Mouse (Mus musculus) liver, embryonic 11.5 days (tissue): ENCODE results near the gene Padi6. TPM values are rescaled to one million over a fixed set of nuclear protein-coding genes. Genes with fewer than 3 reads are reported as not detected.

Experiments
- ATAC-seq: fragments of 200-750 bp; cut with Nextera tagmentation; replicated peaks from 2 replicates; pipeline ENCODE4 v1.8.0; 2017; ENCODE audit warnings: moderate number of reproducible peaks, mild to moderate bottlenecking, moderate TSS enrichment, moderate library complexity; ENCODE audit not compliant: low FRiP score
- DNase-seq: peaks from one replicate; pipeline ENCODE4 v3.0.0-alpha.2; 2017; ENCODE audit warnings: low spot score
- H3K27ac ChIP-seq: fragments of 300-500 bp; sonication (generic); 2 replicates; pipeline ENCODE4 v1.5.1; 2014; ENCODE audit warnings: mild to moderate bottlenecking, low read depth, low read length, control low read depth
- H3K27me3 ChIP-seq: fragments of 300-500 bp; sonication (generic); replicated peaks from 2 replicates; pipeline ENCODE4 v1.6.1; 2014; ENCODE audit warnings: low read length, mixed read lengths; ENCODE audit not compliant: control insufficient read depth, insufficient read depth
- H3K36me3 ChIP-seq: fragments of 300-500 bp; sonication (generic); 2 replicates; pipeline ENCODE4 v1.6.1; 2014; ENCODE audit warnings: mild to moderate bottlenecking, low read length, moderate library complexity, mixed read lengths; ENCODE audit not compliant: control insufficient read depth, insufficient read depth
- H3K4me1 ChIP-seq: fragments of 300-500 bp; sonication (generic); replicated peaks from 2 replicates; pipeline ENCODE4 v1.6.1; 2014; ENCODE audit warnings: low read length, mixed read lengths; ENCODE audit not compliant: control insufficient read depth, insufficient read depth
- H3K4me2 ChIP-seq: fragments of 300-500 bp; sonication (generic); 2 replicates; pipeline ENCODE4 v1.6.1; 2014; ENCODE audit warnings: mild to moderate bottlenecking, control low read depth, moderate library complexity
- H3K4me3 ChIP-seq: fragments of 300-500 bp; sonication (generic); 2 replicates; pipeline ENCODE4 v1.5.1; 2014; ENCODE audit warnings: low read depth, low read length, control low read depth
- H3K9ac ChIP-seq: fragments of 300-500 bp; sonication (generic); 2 replicates; pipeline ENCODE4 v1.6.1; 2014; ENCODE audit warnings: low read depth, low read length, control low read depth
- H3K9me3 ChIP-seq: fragments of 300-500 bp; sonication (generic); 2 replicates; pipeline ENCODE4 v1.6.1; 2016; ENCODE audit warnings: low read length, inconsistent platforms, mixed read lengths; ENCODE audit not compliant: control insufficient read depth
- WGBS: fragments of 180-500 bp; shearing (Covaris S2); extraction: QIAGEN DNeasy Blood & Tissue Kit; methylation state at CpG from one replicate; pipeline ENCODE4 v1.1.7; 2014; 5-methylcytosine and 5-hydroxymethylcytosine counted together
- polyA plus RNA-seq: library from polyadenylated mRNA; unstranded; fragments of >200 nt; fragmentation: Nextera tagmentation; extraction: Ambion mirVana; gene quantifications from 2 replicates; pipeline ENCODE4 v1.2.1, GENCODE M21; 2014

The Padi6 gene
- not detected in 2 replicates for polyA plus RNA-seq

- no peak within 1 kb of the TSS for H3K4me3 ChIP-seq
- H3K36me3 ChIP-seq: no peaks in the 10 kb centered on the region
- no peak for ATAC-seq
- DNase-seq: no peak
- no peaks in the 10 kb centered on the region for H3K9me3 ChIP-seq
- H3K4me1 ChIP-seq: no peaks in the 10 kb centered on the region
- WGBS: 70% methylated on average over 2 of the region's 2 CpGs
- peaks cover 6% of the 10 kb centered on the region; the same call in 1 of the 2 replicates for H3K27me3 ChIP-seq
- H3K9ac ChIP-seq: no peak within 1 kb of the TSS
- no peak within 1 kb of the TSS for H3K27ac ChIP-seq
- no peak within 1 kb of the TSS for H3K4me2 ChIP-seq
Observed at GRCm38 (mm10) chr4:140742543-140742942, at the start of gene Padi6. Gene Padi6 (minus strand): TSS chr4:140742643.

GRCm38 (mm10) chr4:140791071-140791470 lies 48.6 kb upstream of the Padi6 start:
- Histone ChIP-seq H3K27ac (no peak overlapping the region), H3K4me2 (no peak overlapping the region), H3K27me3 (no peaks in the 10 kb centered on the region; the same call in 1 of the 2 replicates), H3K9ac (no peak overlapping the region), H3K4me1 (no peaks in the 10 kb centered on the region), H3K9me3 (no peaks in the 10 kb centered on the region), H3K36me3 (no peaks in the 10 kb centered on the region), H3K4me3 (no peak overlapping the region)
- ATAC-seq (no peak), DNase-seq (no peak)
- 78% methylated on average over 16 of the region's 16 CpGs for WGBS

- H3K9me3 ChIP-seq: no peaks in the 10 kb centered on the region
- no peaks in the 10 kb centered on the region for H3K36me3 ChIP-seq
- no peak overlapping the region for H3K27ac ChIP-seq
- no peaks in the 10 kb centered on the region for H3K4me1 ChIP-seq
- H3K4me2 ChIP-seq: no peak overlapping the region
- no peak for DNase-seq
- no peaks in the 10 kb centered on the region; the same call in 1 of the 2 replicates for H3K27me3 ChIP-seq
- no peak for ATAC-seq
- no peak overlapping the region for H3K4me3 ChIP-seq
- WGBS: 87% methylated on average over 4 of the region's 4 CpGs
- no peak overlapping the region for H3K9ac ChIP-seq
Observed at GRCm38 (mm10) chr4:140789983-140790382, 47.5 kb upstream of the Padi6 start.

- Histone ChIP-seq H3K4me2 (no peak overlapping the region), H3K4me1 (no peaks in the 10 kb centered on the region), H3K27me3 (no peaks in the 10 kb centered on the region), H3K27ac (no peak overlapping the region), H3K9me3 (no peaks in the 10 kb centered on the region), H3K36me3 (no peaks in the 10 kb centered on the region), H3K4me3 (no peak overlapping the region), H3K9ac (no peak overlapping the region)
- ATAC-seq (no peak; the same call in 1 of the 2 replicates), DNase-seq (peak; percentile 68)
- WGBS: 45% methylated on average over 6 of the region's 6 CpGs
Observed at GRCm38 (mm10) chr4:140788983-140789382, 46.5 kb upstream of the Padi6 start.

- Histone ChIP-seq H3K4me1 (no peaks in the 10 kb centered on the region), H3K9ac (no peak overlapping the region), H3K4me2 (no peak overlapping the region), H3K27me3 (no peaks in the 10 kb centered on the region), H3K27ac (no peak overlapping the region), H3K36me3 (no peaks in the 10 kb centered on the region), H3K9me3 (no peaks in the 10 kb centered on the region), H3K4me3 (no peak overlapping the region)
- no peak for DNase-seq
- WGBS: 74% methylated on average over 6 of the region's 6 CpGs
- no peak for ATAC-seq
Observed at GRCm38 (mm10) chr4:140788264-140788663, 45.8 kb upstream of the Padi6 start.

- H3K36me3 ChIP-seq: no peaks in the 10 kb centered on the region
Observed at GRCm38 (mm10) chr4:140787414-140787813, 45.0 kb upstream of the Padi6 start.

GRCm38 (mm10) chr4:140785217-140785616 lies 42.8 kb upstream of the Padi6 start:
- Histone ChIP-seq H3K9me3 (no peaks in the 10 kb centered on the region), H3K9ac (no peak overlapping the region)
- ATAC-seq: no peak

More at GRCm38 (mm10) chr4:140787414-140787813, 45.0 kb upstream of the Padi6 start:
- H3K4me1 ChIP-seq: no peaks in the 10 kb centered on the region
- no peak overlapping the region for H3K4me3 ChIP-seq
- ATAC-seq: no peak
- no peak overlapping the region for H3K4me2 ChIP-seq
- no peaks in the 10 kb centered on the region for H3K9me3 ChIP-seq
- H3K27ac ChIP-seq: no peak overlapping the region
- no peaks in the 10 kb centered on the region for H3K27me3 ChIP-seq
- no peak for DNase-seq
- 66% methylated on average over 4 of the region's 4 CpGs for WGBS
- H3K9ac ChIP-seq: no peak overlapping the region

GRCm38 (mm10) chr4:140784292-140784945 lies 42.0 kb upstream of the Padi6 start:
- Histone ChIP-seq H3K4me1 (no peaks in the 10 kb centered on the region), H3K27ac (no peak overlapping the region), H3K9me3 (no peaks in the 10 kb centered on the region), H3K4me3 (no peak overlapping the region), H3K27me3 (no peaks in the 10 kb centered on the region), H3K9ac (no peak overlapping the region), H3K4me2 (no peak overlapping the region), H3K36me3 (no peaks in the 10 kb centered on the region)
- no peak for DNase-seq
- no peak for ATAC-seq
- 95% methylated on average over 9 of the region's 9 CpGs for WGBS

More at GRCm38 (mm10) chr4:140785217-140785616, 42.8 kb upstream of the Padi6 start:
- Histone ChIP-seq H3K27ac (no peak overlapping the region), H3K36me3 (no peaks in the 10 kb centered on the region), H3K4me3 (no peak overlapping the region), H3K4me1 (no peaks in the 10 kb centered on the region), H3K4me2 (no peak overlapping the region), H3K27me3 (no peaks in the 10 kb centered on the region)
- no peak for DNase-seq
- WGBS: 87% methylated on average over 5 of the region's 5 CpGs

- no peaks in the 10 kb centered on the region for H3K27me3 ChIP-seq
- no peaks in the 10 kb centered on the region for H3K9me3 ChIP-seq
- ATAC-seq (no peak), DNase-seq (no peak)
- H3K36me3 ChIP-seq: no peaks in the 10 kb centered on the region
- H3K4me3 ChIP-seq: no peak overlapping the region
- H3K9ac ChIP-seq: no peak overlapping the region
- no peak overlapping the region for H3K27ac ChIP-seq
- no peak overlapping the region for H3K4me2 ChIP-seq
- no peaks in the 10 kb centered on the region for H3K4me1 ChIP-seq
- 70% methylated on average over 9 of the region's 9 CpGs for whole genome bisulfite sequencing
Observed at GRCm38 (mm10) chr4:140782821-140783220, 40.4 kb upstream of the Padi6 start.
